Mouse (Mus musculus) ES-E14 (cell line): ENCODE data around the gene Pigq.

Experiments
- CHD2 ChIP-seq: IDR thresholded peaks from 2 replicates; pipeline ENCODE4 v1.6.1; 2014; ENCODE audit warnings: mild to moderate bottlenecking, low read depth, low read length, inconsistent platforms
- HCFC1 ChIP-seq: IDR thresholded peaks from 2 replicates; pipeline ENCODE4 v1.6.1; 2012; ENCODE audit warnings: low read length, inconsistent platforms, borderline replicate concordance; ENCODE audit not compliant: insufficient read depth
- MAFK ChIP-seq: IDR thresholded peaks from 2 replicates; pipeline ENCODE4 v1.6.1; 2014; ENCODE audit warnings: mild to moderate bottlenecking, low read depth, low read length, inconsistent platforms; ENCODE audit not compliant: insufficient read depth
- ZC3H11A ChIP-seq: IDR thresholded peaks from 2 replicates; pipeline ENCODE4 v1.6.1; 2012; ENCODE audit warnings: low read depth, mild to moderate bottlenecking, inconsistent platforms, low read length, borderline replicate concordance
- ZNF384 ChIP-seq: IDR thresholded peaks from 2 replicates; pipeline ENCODE4 v1.6.1; 2012; ENCODE audit warnings: low read depth, low read length, inconsistent platforms

- no peak for TF ChIP-seq ZNF384
- no peak for TF ChIP-seq HCFC1
- TF ChIP-seq MAFK: no peak
- no peak for TF ChIP-seq ZC3H11A
- TF ChIP-seq CHD2: no peak
These were observed 9.9 kb upstream of the Pigq start for GRCm38 (mm10) chr17:25954671-25955070.
